Mouse (Mus musculus) CH12.LX (cell line): ENCODE results near the gene Gpcpd1. TPM values are rescaled to one million over a fixed set of nuclear protein-coding genes. Genes with fewer than 3 reads are reported as not detected.

Experiments
- DNase-seq: peaks from one replicate; pipeline ENCODE4 v3.0.0-alpha.2; 2013; ENCODE audit errors: extremely low read depth
- H3K27ac ChIP-seq: 2 replicates; pipeline ENCODE4 v1.5.1; 2012; ENCODE audit warnings: low read depth, mild to moderate bottlenecking, control low read depth, moderate library complexity; ENCODE audit not compliant: insufficient read depth
- H3K27me3 ChIP-seq: replicated peaks from 2 replicates; pipeline ENCODE3; 2012; ENCODE audit warnings: inconsistent platforms
- H3K36me3 ChIP-seq, 2 experiments: replicated peaks in 1 of 2; 2 replicates each; pipeline versions ENCODE3 to v1.6.1; 2012; ENCODE audit warnings: inconsistent platforms in 1 of 2, low read length in 1 of 2, mild to moderate bottlenecking in 1 of 2, mixed read lengths in 1 of 2, moderate library complexity in 1 of 2; ENCODE audit not compliant: control insufficient read depth in 1 of 2, insufficient read depth in 1 of 2
- H3K4me1 ChIP-seq, 2 experiments: 2 replicates each; pipeline ENCODE4 v1.6.1; 2012; ENCODE audit warnings: inconsistent platforms in 1 of 2, moderate library complexity in 1 of 2; ENCODE audit not compliant: insufficient read depth in 2 of 2, control insufficient read depth in 1 of 2
- H3K4me2 ChIP-seq: 2 replicates; pipeline ENCODE4 v1.6.1; 2012; ENCODE audit warnings: low read depth, mild to moderate bottlenecking, control low read depth; ENCODE audit not compliant: poor library complexity, insufficient read depth, severe bottlenecking
- H3K4me3 ChIP-seq, 3 experiments: fragments of 150-350 bp in 1 of 3; sonication (generic) in 1 of 3; replicated peaks in 1 of 3; 2 replicates each; pipeline versions ENCODE3 to v1.5.1; 2011 to 2012; ENCODE audit warnings: low read depth in 2 of 3, low read length in 2 of 3, mild to moderate bottlenecking in 2 of 3, moderate library complexity in 2 of 3, control low read depth in 1 of 3, improper control_type of control experiment in 1 of 3, inconsistent platforms in 1 of 3, mixed read lengths in 1 of 3; ENCODE audit not compliant: poor library complexity in 1 of 3
- H3K79me2 ChIP-seq: replicated peaks from 2 replicates; pipeline ENCODE4 v1.6.1; 2012; ENCODE audit warnings: mild to moderate bottlenecking, moderate library complexity; ENCODE audit not compliant: control insufficient read depth, poor library complexity, insufficient read depth, severe bottlenecking; ENCODE audit errors: extremely low read depth
- H3K9ac ChIP-seq: 2 replicates; pipeline ENCODE4 v1.6.1; 2012; ENCODE audit warnings: low read depth, mild to moderate bottlenecking, control low read depth, moderate library complexity; ENCODE audit not compliant: insufficient read depth
- H3K9me3 ChIP-seq: replicated peaks from 2 replicates; pipeline ENCODE3; 2012; ENCODE audit warnings: low read length, inconsistent platforms, mixed read lengths
- CHD1 ChIP-seq: IDR thresholded peaks from 2 replicates; pipeline ENCODE4 v1.6.1; 2012; ENCODE audit warnings: low read depth, low read length, improper control_type of control experiment, inconsistent platforms
- CHD2 ChIP-seq: IDR thresholded peaks from 2 replicates; pipeline ENCODE4 v1.6.1; 2011; ENCODE audit warnings: low read length, improper control_type of control experiment
- GABPA ChIP-seq: IDR thresholded peaks from 2 replicates; pipeline ENCODE4 v1.6.1; 2012; ENCODE audit warnings: low read depth, low read length, improper control_type of control experiment, inconsistent platforms; ENCODE audit not compliant: insufficient replicate concordance
- IRF4 ChIP-seq: IDR thresholded peaks from 2 replicates; pipeline ENCODE4 v1.6.1; 2014; ENCODE audit warnings: low read depth, mild to moderate bottlenecking, inconsistent platforms, low read length, improper control_type of control experiment
- JUN ChIP-seq: IDR thresholded peaks from 2 replicates; pipeline ENCODE4 v1.6.1; 2011; ENCODE audit warnings: low read depth, mild to moderate bottlenecking, low read length, improper control_type of control experiment, moderate library complexity; ENCODE audit not compliant: insufficient read depth
- MAFK ChIP-seq: IDR thresholded peaks from 2 replicates; pipeline ENCODE4 v1.6.1; 2011; ENCODE audit warnings: low read length, improper control_type of control experiment; ENCODE audit not compliant: insufficient replicate concordance
- MAZ ChIP-seq: IDR thresholded peaks from 2 replicates; pipeline ENCODE4 v1.6.1; 2012; ENCODE audit warnings: low read depth, mild to moderate bottlenecking, inconsistent platforms, low read length, improper control_type of control experiment, moderate library complexity
- MYC ChIP-seq: IDR thresholded peaks from 2 replicates; pipeline ENCODE4 v1.6.1; 2011; ENCODE audit warnings: low read depth, mild to moderate bottlenecking, improper control_type of control experiment, low read length
- NELFE ChIP-seq: IDR thresholded peaks from 2 replicates; pipeline ENCODE4 v1.6.1; 2011; ENCODE audit warnings: low read depth, low read length, improper control_type of control experiment
- PAX5 ChIP-seq: IDR thresholded peaks from 2 replicates; pipeline ENCODE4 v1.6.1; 2012; ENCODE audit warnings: low read length, inconsistent platforms, mixed read lengths
- POLR2A ChIP-seq: IDR thresholded peaks from 2 replicates; pipeline ENCODE4 v1.6.1; 2011; ENCODE audit warnings: low read depth, mild to moderate bottlenecking, improper control_type of control experiment, low read length
- POLR2AphosphoS2 ChIP-seq: IDR thresholded peaks from 2 replicates; pipeline ENCODE4 v1.6.1; 2011; ENCODE audit warnings: low read depth, low read length, improper control_type of control experiment
- SIN3A ChIP-seq: IDR thresholded peaks from 2 replicates; pipeline ENCODE4 v1.6.1; 2012; ENCODE audit warnings: low read length, improper control_type of control experiment, inconsistent platforms
- SMC3 ChIP-seq: IDR thresholded peaks from 2 replicates; pipeline ENCODE4 v1.6.1; 2011; ENCODE audit warnings: low read depth, low read length, improper control_type of control experiment
- USF1 ChIP-seq: IDR thresholded peaks from 2 replicates; pipeline ENCODE4 v1.6.1; 2014; ENCODE audit warnings: low read depth, mild to moderate bottlenecking, inconsistent platforms, low read length, improper control_type of control experiment
- USF2 ChIP-seq: conservative IDR thresholded peaks from 2 replicates; pipeline ENCODE4 v1.6.1; 2011; ENCODE audit warnings: low read depth, low read length, improper control_type of control experiment
- dilution Hi-C: fragments of 300-500 bp; cut with MboI; formaldehyde crosslinking; loops from 2 replicates; pipeline ENCODE4 v1.14.3; 2020; ENCODE audit warnings: low sequenced_read_pairs; ENCODE audit not compliant: extremely low pct_unique_long_range_greater_than_20kb, extremely low pct_ligation_motif_present
- in situ Hi-C: fragments of 300-500 bp; cut with MboI; formaldehyde crosslinking; loops from 3 replicates; pipeline ENCODE4 v1.14.3; 2019; ENCODE audit warnings: low sequenced_read_pairs, low pct_ligation_motif_present, low pct_unique_long_range_greater_than_20kb, mixed read lengths
- polyA plus RNA-seq: library from polyadenylated mRNA; unstranded; fragments of >175 nt; gene quantifications from 2 replicates; pipeline ENCODE4 v1.2.1, GENCODE M21; 2012; ENCODE audit warnings: low read depth; ENCODE audit not compliant: insufficient read length
- total RNA-seq, 2 experiments: library from RNA; depleted of rRNA; stranded (reverse); fragments of 300-350 nt in 1 of 2; fragments of >200 nt in 1 of 2; gene quantifications; 2 replicates each; pipeline ENCODE4 v1.2.3; 2012 to 2014

The Gpcpd1 gene
- total and polyA plus RNA-seq, 3 experiments: 30.9 to 60.8 (median 33.5) TPM

DNA sequence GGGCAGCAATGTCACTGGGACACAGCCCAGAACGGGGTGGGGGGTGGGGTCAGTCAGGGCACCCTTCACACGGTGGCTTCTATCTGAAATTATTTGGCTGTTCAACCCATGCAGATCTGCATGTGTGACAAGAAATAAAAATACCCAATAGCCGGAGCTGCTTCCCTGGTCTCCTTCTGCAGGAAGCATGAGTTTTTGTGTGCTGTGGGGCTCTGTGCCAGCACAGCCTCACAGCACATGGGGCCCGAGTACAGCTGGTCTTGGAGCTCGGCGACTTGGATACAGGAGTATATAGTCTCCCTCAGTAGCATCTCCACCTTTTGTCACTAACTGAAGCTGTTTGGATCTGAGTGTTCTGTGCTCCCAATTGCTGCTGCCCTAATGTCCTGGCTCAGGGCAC lies 73.2 kb downstream of the Gpcpd1 start:
- H3K9me3 ChIP-seq: peaks cover 14% of the 10 kb centered on the region
- H3K79me2 ChIP-seq: no peaks in the 10 kb centered on the region
- no peak overlapping the region for H3K9ac ChIP-seq
- no peak overlapping the region for H3K4me3 ChIP-seq
- H3K4me1 ChIP-seq: peaks cover 29 to 62% of the 10 kb centered on the region in 2 experiments
- TF ChIP-seq MAFK: no peak
- no peak for TF ChIP-seq MYC
- TF ChIP-seq NELFE: no peak
- no peak for TF ChIP-seq JUN
- no peak for TF ChIP-seq USF2
- no peak for TF ChIP-seq SMC3
- dilution Hi-C loops: no loop called here
- H3K27me3 ChIP-seq: no peaks in the 10 kb centered on the region
- in situ Hi-C loops: no loop called here
- H3K36me3 ChIP-seq: no peaks in the 10 kb centered on the region
- H3K4me2 ChIP-seq: no peak overlapping the region
- H3K27ac ChIP-seq: no peak overlapping the region
- no peak for DNase-seq

- peaks cover 14% of the 10 kb centered on the region for H3K9me3 ChIP-seq
- dilution Hi-C loops (no loop called here), in situ Hi-C loops (no loop called here)
- DNase-seq: no peak
- peaks cover 25 to 59% of the 10 kb centered on the region in 2 experiments for H3K4me1 ChIP-seq
- no peak overlapping the region for H3K9ac ChIP-seq
- H3K4me3 ChIP-seq: no peak overlapping the region
- H3K4me2 ChIP-seq: no peak overlapping the region
- no peak overlapping the region for H3K27ac ChIP-seq
- TF ChIP-seq GABPA: no peak
- no peak for TF ChIP-seq CHD1
- TF ChIP-seq PAX5: no peak
- no peak for TF ChIP-seq SIN3A
- no peak for TF ChIP-seq POLR2AphosphoS2
- TF ChIP-seq MAZ: no peak
- TF ChIP-seq IRF4: no peak
- TF ChIP-seq MYC: no peak
- TF ChIP-seq CHD2: no peak
- no peak for TF ChIP-seq POLR2A
- no peak for TF ChIP-seq USF1
- TF ChIP-seq, all 38 proteins: peak for 0
- H3K36me3 ChIP-seq: no peaks in the 10 kb centered on the region
- H3K79me2 ChIP-seq: no peaks in the 10 kb centered on the region
- no peaks in the 10 kb centered on the region for H3K27me3 ChIP-seq
Measured at GRCm38 (mm10) chr2:132513371-132514181, 74.0 kb downstream of the Gpcpd1 start.
